Mouse (Mus musculus) stomach, postnatal 0 days (tissue): ENCODE results near the gene Coro7.

Source experiments
- CTCF ChIP-seq: IDR thresholded peaks from 2 replicates; pipeline ENCODE4 v1.5.1; 2016; ENCODE audit warnings: antibody characterized with exemption, low read depth, mild to moderate bottlenecking, moderate library complexity
- EP300 ChIP-seq: optimal IDR thresholded peaks from 2 replicates; pipeline ENCODE3; 2016; ENCODE audit warnings: antibody characterized with exemption

DNA sequence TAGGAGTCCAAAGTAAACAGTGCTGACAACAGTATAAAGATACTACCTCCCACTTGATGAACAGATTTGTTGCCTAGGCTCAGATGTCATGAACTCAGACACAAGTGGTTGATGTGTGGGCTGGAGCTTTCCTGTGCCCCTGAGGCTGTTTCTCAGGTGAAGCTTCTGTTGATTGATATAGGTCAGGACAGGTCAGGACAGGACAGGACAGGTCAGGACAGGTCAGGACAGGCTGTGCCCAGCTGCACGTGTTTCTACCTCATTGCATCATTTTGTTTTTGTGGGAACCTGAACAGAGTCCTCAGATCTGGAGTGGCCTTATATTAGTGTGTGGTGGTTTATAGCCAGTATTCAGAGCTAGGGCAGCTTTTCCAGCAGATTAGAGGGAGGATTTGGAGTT, 23.1 kb upstream of the Coro7 start:
- TF ChIP-seq CTCF = no peak
- no peak for TF ChIP-seq EP300
